Mouse (Mus musculus): Measurements from ENCODE around the gene Dnajc17. TPM values are rescaled to one million over a fixed set of nuclear protein-coding genes. Genes with fewer than 3 reads are reported as not detected.

The Dnajc17 gene
- polyA plus RNA-seq, 2 experiments = 18.0 to 33.1 TPM

DNA sequence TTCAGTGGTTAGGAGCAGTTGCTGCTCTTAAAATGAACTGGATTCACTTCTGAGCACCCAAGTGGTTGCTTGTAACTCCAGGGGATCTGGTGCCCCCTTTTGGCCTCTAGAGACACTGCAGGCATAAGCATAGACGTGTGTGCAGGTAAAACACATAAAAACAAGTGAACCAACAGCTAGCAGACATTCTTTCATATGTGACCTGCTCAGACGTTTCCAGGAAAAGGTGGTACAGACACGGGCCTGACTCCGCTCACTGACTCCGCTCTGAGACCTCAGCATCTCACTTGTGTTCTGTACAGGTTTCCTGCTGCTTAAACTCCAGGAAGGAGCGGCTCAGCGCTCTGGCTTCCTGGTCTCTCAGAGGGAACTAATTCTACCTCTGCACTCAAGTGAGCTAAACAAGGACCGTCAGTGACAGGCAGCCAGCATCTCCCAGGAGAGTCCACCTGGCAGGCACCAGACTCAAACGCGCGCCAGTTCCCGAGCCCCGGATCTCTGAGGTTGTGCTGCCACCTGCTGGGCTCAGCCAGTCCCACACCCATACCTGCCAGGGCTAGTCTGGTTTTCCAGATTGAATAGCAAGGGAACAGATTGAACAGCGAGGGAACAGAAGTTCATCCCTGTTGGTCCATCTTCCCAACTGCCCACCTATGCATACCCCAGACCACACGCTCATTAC lies 19.4 kb downstream of the Dnajc17 start:
- peak; percentile 81 for DNase-seq (ENCODE audit: low spot score)
- peak overlapping the region; percentile 66 for H3K4me2 ChIP-seq (replicated peaks; ENCODE audit: low read depth, low read length, severe bottlenecking)
- no peak overlapping the region for H3K9ac ChIP-seq (ENCODE audit: low read depth, low read length, severe bottlenecking)
- no peaks in the 10 kb centered on the region for H3K27me3 ChIP-seq (ENCODE audit: control insufficient read depth, insufficient read depth, low read length)
- H3K27ac ChIP-seq (replicated peaks; ENCODE audit: low read depth, low read length) = no peak overlapping the region
- H3K4me3 ChIP-seq (replicated peaks; ENCODE audit: low read length) = peak overlapping the region; percentile 36
- peak; percentile 88 for ATAC-seq (ENCODE audit: low FRiP score, low read depth)
- 0 out of 2 replicates have a peak, but pooled peaks cover 3% of the 10 kb centered on the region for H3K4me1 ChIP-seq (ENCODE audit: control insufficient read depth, insufficient read depth, low read length)
- whole genome bisulfite sequencing = 9% methylated on average over 15 of the region's 15 CpGs
- peaks cover 22% of the 10 kb centered on the region for H3K36me3 ChIP-seq (ENCODE audit: control insufficient read depth, insufficient read depth, low read length)
- TF ChIP-seq POLR2A (IDR thresholded peaks at IDR 0.05; ENCODE audit: borderline replicate concordance, extremely low read depth, insufficient read depth, insufficient read length) = 0 out of 2 replicates have a peak, but pooled peaks have one; percentile 13
- H3K9me3 ChIP-seq (ENCODE audit: control insufficient read depth, low read length) = no peaks in the 10 kb centered on the region

DNA sequence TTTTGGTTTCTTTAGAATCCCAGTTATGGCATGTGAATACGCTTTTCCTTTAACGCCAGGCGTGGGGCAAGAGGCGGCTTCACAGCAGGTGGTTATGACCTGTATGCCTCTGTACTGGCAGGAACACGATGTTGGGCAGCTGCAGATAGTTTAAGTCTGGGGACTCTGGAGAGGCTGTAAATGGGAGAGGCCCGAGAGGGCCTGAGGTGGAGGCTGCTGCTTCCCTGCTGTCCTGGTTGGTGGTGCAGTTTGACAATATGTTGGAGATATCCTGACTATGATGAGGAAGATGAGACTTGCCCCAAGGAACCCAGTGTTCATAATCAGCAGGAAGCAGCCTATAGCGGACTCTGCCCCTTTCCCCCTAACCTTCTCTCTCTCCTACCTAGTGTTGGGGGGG lies 25.7 kb downstream of the Dnajc17 start:
- Histone ChIP-seq H3K9ac (ENCODE audit: low read depth, low read length, severe bottlenecking) (no peak overlapping the region), H3K36me3 (ENCODE audit: control insufficient read depth, insufficient read depth, low read length) (peaks cover 58% of the 10 kb centered on the region), H3K4me1 (ENCODE audit: control insufficient read depth, insufficient read depth, low read length) (no peaks in the 10 kb centered on the region), H3K27me3 (ENCODE audit: control insufficient read depth, insufficient read depth, low read length) (no peaks in the 10 kb centered on the region), H3K9me3 (ENCODE audit: control insufficient read depth, low read length) (no peaks in the 10 kb centered on the region), H3K4me3 (replicated peaks; ENCODE audit: low read length) (no peak overlapping the region), H3K27ac (replicated peaks; ENCODE audit: low read depth, low read length) (no peak overlapping the region), H3K4me2 (replicated peaks; ENCODE audit: low read depth, low read length, severe bottlenecking) (no peak overlapping the region)
- WGBS = 62% methylated on average over 7 of the region's 7 CpGs
- no peak for TF ChIP-seq POLR2A (IDR thresholded peaks at IDR 0.05; ENCODE audit: borderline replicate concordance, extremely low read depth, insufficient read depth, insufficient read length)
- DNase-seq (ENCODE audit: low spot score) (no peak), ATAC-seq (ENCODE audit: low FRiP score, low read depth) (no peak)

DNA sequence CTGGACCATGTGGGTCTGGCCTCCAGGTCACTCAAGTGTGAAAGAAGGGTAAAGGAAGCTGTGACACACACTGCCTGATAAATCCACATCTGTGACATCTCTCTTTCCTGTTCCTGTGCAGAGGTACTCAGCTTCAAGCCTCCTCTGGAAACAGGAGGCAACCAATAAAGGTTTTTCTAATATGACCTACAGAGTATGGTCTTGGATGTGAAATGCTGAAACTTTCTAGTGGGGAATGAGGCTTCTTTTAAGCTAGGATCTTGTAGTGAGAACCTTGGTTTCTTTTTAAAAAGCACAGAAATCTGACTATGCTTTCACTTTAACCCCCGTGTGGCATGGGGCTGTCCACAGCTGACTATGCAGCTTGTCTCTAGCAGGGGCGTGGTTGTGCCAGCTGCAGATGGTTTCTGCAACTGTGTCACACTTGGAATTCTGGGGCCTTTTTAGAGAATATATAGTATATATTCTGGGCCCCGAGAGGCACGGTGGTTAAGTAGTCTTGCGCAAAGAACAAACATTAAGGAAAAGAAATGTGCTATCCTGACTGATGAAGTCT lies 31.1 kb downstream of the Dnajc17 start:
- Histone ChIP-seq H3K36me3 (ENCODE audit: control insufficient read depth, insufficient read depth, low read length) (peaks cover 43% of the 10 kb centered on the region), H3K9me3 (ENCODE audit: control insufficient read depth, low read length) (no peaks in the 10 kb centered on the region), H3K9ac (ENCODE audit: low read depth, low read length, severe bottlenecking) (no peak overlapping the region), H3K4me2 (replicated peaks; ENCODE audit: low read depth, low read length, severe bottlenecking) (no peak overlapping the region), H3K27me3 (ENCODE audit: control insufficient read depth, insufficient read depth, low read length) (no peaks in the 10 kb centered on the region), H3K4me1 (ENCODE audit: control insufficient read depth, insufficient read depth, low read length) (peaks cover 6% of the 10 kb centered on the region; the same call in 1 of the 2 replicates), H3K27ac (replicated peaks; ENCODE audit: low read depth, low read length) (no peak overlapping the region), H3K4me3 (replicated peaks; ENCODE audit: low read length) (no peak overlapping the region)
- DNase-seq (ENCODE audit: low spot score) = no peak
- no peak for TF ChIP-seq POLR2A (IDR thresholded peaks at IDR 0.05; ENCODE audit: borderline replicate concordance, extremely low read depth, insufficient read depth, insufficient read length)
- 87% methylated on average over 5 of the region's 5 CpGs for WGBS
- ATAC-seq (ENCODE audit: low FRiP score, low read depth) = no peak

DNA sequence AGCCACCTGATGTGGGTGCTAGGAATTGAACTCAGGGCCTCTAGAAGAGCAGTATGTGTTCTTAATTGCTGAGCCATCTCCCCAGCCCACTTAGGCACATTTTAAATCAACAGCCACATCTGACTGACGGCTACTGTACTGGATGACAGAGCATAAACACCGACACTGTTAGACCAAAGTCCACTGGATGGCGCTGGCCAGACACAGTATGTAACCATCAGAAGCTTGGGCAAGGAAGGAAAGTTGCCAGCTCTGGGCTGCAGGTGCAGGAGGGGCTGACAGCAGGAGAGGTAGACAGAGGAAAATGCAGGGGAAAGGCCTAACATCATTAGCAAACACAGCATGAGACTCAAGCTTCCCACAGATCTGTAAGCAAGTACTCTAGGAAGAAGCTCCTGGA lies 31.8 kb downstream of the Dnajc17 start:
- H3K4me1 ChIP-seq (ENCODE audit: control insufficient read depth, insufficient read depth, low read length) = peaks cover 6% of the 10 kb centered on the region; the same call in 1 of the 2 replicates
- no peaks in the 10 kb centered on the region for H3K27me3 ChIP-seq (ENCODE audit: control insufficient read depth, insufficient read depth, low read length)
- H3K36me3 ChIP-seq (ENCODE audit: control insufficient read depth, insufficient read depth, low read length) = peaks cover 48% of the 10 kb centered on the region
- ATAC-seq (ENCODE audit: low FRiP score, low read depth) (no peak), DNase-seq (ENCODE audit: low spot score) (no peak)
- TF ChIP-seq POLR2A (IDR thresholded peaks at IDR 0.05; ENCODE audit: borderline replicate concordance, extremely low read depth, insufficient read depth, insufficient read length) = no peak
- H3K4me3 ChIP-seq (replicated peaks; ENCODE audit: low read length) = no peak overlapping the region
- 53% methylated on average over 3 of the region's 3 CpGs for WGBS
- no peaks in the 10 kb centered on the region for H3K9me3 ChIP-seq (ENCODE audit: control insufficient read depth, low read length)
- no peak overlapping the region for H3K4me2 ChIP-seq (replicated peaks; ENCODE audit: low read depth, low read length, severe bottlenecking)
- H3K27ac ChIP-seq (replicated peaks; ENCODE audit: low read depth, low read length) = no peak overlapping the region
- no peak overlapping the region for H3K9ac ChIP-seq (ENCODE audit: low read depth, low read length, severe bottlenecking)

DNA sequence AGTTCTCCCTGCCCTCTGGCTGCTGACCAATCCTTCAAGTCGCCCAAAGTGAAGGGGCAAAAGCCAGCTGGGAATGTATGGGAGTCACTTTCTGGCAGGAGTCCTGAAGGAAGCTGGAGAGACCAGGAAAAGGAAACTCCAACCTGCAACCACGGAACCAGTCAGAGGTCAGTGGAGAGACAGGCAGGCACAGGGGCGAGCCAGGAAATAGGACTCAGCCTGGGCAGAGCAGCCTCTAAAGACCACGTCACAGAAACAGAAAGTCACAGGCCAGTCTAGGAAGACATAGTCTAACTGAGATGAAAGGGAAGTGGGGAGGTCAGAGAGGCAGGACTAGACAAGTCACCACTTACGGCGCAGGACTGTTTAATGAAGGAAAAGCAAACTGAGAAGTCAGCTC lies 33.0 kb downstream of the Dnajc17 start:
- Histone ChIP-seq H3K4me3 (replicated peaks; ENCODE audit: low read length) (no peak overlapping the region), H3K36me3 (ENCODE audit: control insufficient read depth, insufficient read depth, low read length) (peaks cover 44% of the 10 kb centered on the region), H3K27ac (replicated peaks; ENCODE audit: low read depth, low read length) (no peak overlapping the region), H3K4me1 (ENCODE audit: control insufficient read depth, insufficient read depth, low read length) (peaks cover 6% of the 10 kb centered on the region; the same call in 1 of the 2 replicates), H3K9ac (ENCODE audit: low read depth, low read length, severe bottlenecking) (no peak overlapping the region; the same call in 1 of the 2 replicates), H3K27me3 (ENCODE audit: control insufficient read depth, insufficient read depth, low read length) (no peaks in the 10 kb centered on the region), H3K9me3 (ENCODE audit: control insufficient read depth, low read length) (no peaks in the 10 kb centered on the region), H3K4me2 (replicated peaks; ENCODE audit: low read depth, low read length, severe bottlenecking) (no peak overlapping the region)
- ATAC-seq (ENCODE audit: low FRiP score, low read depth) (no peak), DNase-seq (ENCODE audit: low spot score) (no peak)
- 59% methylated on average over 6 of the region's 6 CpGs for WGBS
- TF ChIP-seq POLR2A (IDR thresholded peaks at IDR 0.05; ENCODE audit: borderline replicate concordance, extremely low read depth, insufficient read depth, insufficient read length) = no peak

All from limb, embryonic 14.5 days (tissue).